Mouse (Mus musculus): ENCODE results near the gene Fam117b. TPM values are rescaled to one million over a fixed set of nuclear protein-coding genes. Genes with fewer than 3 reads are reported as not detected.

Gene Fam117b
- total and polyA plus RNA-seq, 3 experiments: 11.2 to 15.5 TPM; not detected in 1

GRCm38 (mm10) chr1:59923673-59924072, 10.9 kb downstream of the Fam117b start:
- H3K27me3 ChIP-seq (ENCODE audit: control insufficient read depth in 1 of 2, insufficient read depth in 2 of 2, low read length in 2 of 2): no peaks in the 10 kb centered on the region
- H3K9me3 ChIP-seq (replicated peaks; ENCODE audit: insufficient read depth, low read length): no peaks in the 10 kb centered on the region
- peak overlapping the region in 1 of 2 experiments; percentile 24; a peak in 1 of 4 replicates for H3K4me3 ChIP-seq (ENCODE audit: control insufficient read depth in 1 of 2, insufficient read depth in 1 of 2, low read depth in 2 of 2, low read length in 2 of 2)
- H3K27ac ChIP-seq (ENCODE audit: control insufficient read depth, low read depth, low read length): peak overlapping the region; percentile 69
- TF ChIP-seq POLR2A (IDR thresholded peaks at IDR 0.05; ENCODE audit: control insufficient read depth in 1 of 2, insufficient read depth in 1 of 2, low read depth in 1 of 2, low read length in 2 of 2, poor library complexity in 1 of 2): no peak
- TF ChIP-seq KAT2A (conservative IDR thresholded peaks at IDR 0.05; ENCODE audit: low read depth, low read length): no peak
- TF ChIP-seq SMC3 (IDR thresholded peaks at IDR 0.05; ENCODE audit: low read depth, low read length): no peak
- TF ChIP-seq MAFK (IDR thresholded peaks at IDR 0.05; ENCODE audit: borderline replicate concordance, low read depth, low read length): no peak
- peak; percentile 50; the same call in 1 of the 2 replicates for TF ChIP-seq GATA1 (IDR thresholded peaks at IDR 0.05; ENCODE audit: low read depth, low read length)
- no peak for TF ChIP-seq CHD2 (IDR thresholded peaks at IDR 0.05; ENCODE audit: low read length)
- peak; percentile 75 for TF ChIP-seq ZNF384 (IDR thresholded peaks at IDR 0.05; ENCODE audit: low read depth, low read length)
- no peak for TF ChIP-seq POLR2AphosphoS5 (IDR thresholded peaks at IDR 0.05; ENCODE audit: borderline replicate concordance, low read depth, low read length)
- no peak for TF ChIP-seq TBP (IDR thresholded peaks at IDR 0.05; ENCODE audit: low read depth, low read length)
- no peak for TF ChIP-seq ETS1 (IDR thresholded peaks at IDR 0.05; ENCODE audit: low read depth, low read length)
- TF ChIP-seq EP300 (IDR thresholded peaks at IDR 0.05; ENCODE audit: low read depth in 1 of 2, low read length in 2 of 2): peak in 1 of 2 experiments; percentile 51; a peak in 2 of 4 replicates
- H3K36me3 ChIP-seq (ENCODE audit: control insufficient read depth in 1 of 2, insufficient read depth in 2 of 2, low read length in 2 of 2): peaks cover 0 to 25% of the 10 kb centered on the region in 2 experiments; a peak in 2 of 4 replicates
- peak; percentile 51 for DNase-seq (ENCODE audit: low read depth, low spot score)
- H3K9ac ChIP-seq (ENCODE audit: control insufficient read depth, low read depth, low read length, poor library complexity, severe bottlenecking): peak overlapping the region; percentile 44; the same call in 1 of the 2 replicates
- peaks cover 35% of the 10 kb centered on the region for H3K79me2 ChIP-seq (ENCODE audit: control insufficient read depth, insufficient read depth, low read length, poor library complexity)
- peaks cover 9 to 12% of the 10 kb centered on the region in 2 experiments for H3K4me1 ChIP-seq (ENCODE audit: control insufficient read depth in 1 of 2, insufficient read depth in 2 of 2, low read length in 2 of 2)

GRCm38 (mm10) chr1:59924411-59924810, 11.6 kb downstream of the Fam117b start:
- peaks cover 0 to 25% of the 10 kb centered on the region in 2 experiments; a peak in 2 of 4 replicates for H3K36me3 ChIP-seq (ENCODE audit: control insufficient read depth in 1 of 2, insufficient read depth in 2 of 2, low read length in 2 of 2)
- no peaks in the 10 kb centered on the region for H3K9me3 ChIP-seq (replicated peaks; ENCODE audit: insufficient read depth, low read length)
- peaks cover 31% of the 10 kb centered on the region for H3K79me2 ChIP-seq (ENCODE audit: control insufficient read depth, insufficient read depth, low read length, poor library complexity)
- H3K27me3 ChIP-seq (ENCODE audit: control insufficient read depth in 1 of 2, insufficient read depth in 2 of 2, low read length in 2 of 2): no peaks in the 10 kb centered on the region
- H3K9ac ChIP-seq (ENCODE audit: control insufficient read depth, low read depth, low read length, poor library complexity, severe bottlenecking): no peak overlapping the region
- H3K27ac ChIP-seq (ENCODE audit: control insufficient read depth, low read depth, low read length): no peak overlapping the region
- H3K4me1 ChIP-seq (ENCODE audit: control insufficient read depth in 1 of 2, insufficient read depth in 2 of 2, low read length in 2 of 2): peaks cover 9 to 12% of the 10 kb centered on the region in 2 experiments
- H3K4me3 ChIP-seq (ENCODE audit: control insufficient read depth in 1 of 2, insufficient read depth in 1 of 2, low read depth in 2 of 2, low read length in 2 of 2): no peak overlapping the region
- TF ChIP-seq CHD2 (IDR thresholded peaks at IDR 0.05; ENCODE audit: low read length) (no peak), MYC (IDR thresholded peaks at IDR 0.05; ENCODE audit: low read depth, low read length) (no peak), MXI1 (IDR thresholded peaks at IDR 0.05; ENCODE audit: low read depth, low read length) (no peak), HCFC1 (IDR thresholded peaks at IDR 0.05; ENCODE audit: low read depth, low read length) (no peak), ZKSCAN1 (IDR thresholded peaks at IDR 0.05; ENCODE audit: low read depth, low read length) (no peak), MEF2A (IDR thresholded peaks at IDR 0.05; ENCODE audit: extremely low read depth, insufficient replicate concordance, low read depth, low read length, poor library complexity, severe bottlenecking) (no peak), SIN3A (IDR thresholded peaks at IDR 0.05; ENCODE audit: low read length) (no peak), POLR2AphosphoS5 (IDR thresholded peaks at IDR 0.05; ENCODE audit: borderline replicate concordance, low read depth, low read length) (no peak), RCOR1 (IDR thresholded peaks at IDR 0.05; ENCODE audit: low read depth, low read length) (no peak), SMC3 (IDR thresholded peaks at IDR 0.05; ENCODE audit: low read depth, low read length) (no peak), JUND (IDR thresholded peaks at IDR 0.05; ENCODE audit: low read depth, low read length) (no peak), E2F4 (IDR thresholded peaks at IDR 0.05; ENCODE audit: borderline replicate concordance, low read depth, low read length) (no peak)
- no peak for DNase-seq (ENCODE audit: low read depth, low spot score)
